Mouse (Mus musculus) large intestine, adult 2 months (tissue): ENCODE measurements around the gene Ccnt2. TPM values are rescaled to one million over a fixed set of nuclear protein-coding genes. Genes with fewer than 3 reads are reported as not detected.
"Not testable (repeated sequence)": the region's sequence is repeated elsewhere in the genome, so short reads cannot be mapped to it uniquely, and the experiment has no call there.

ENCODE experiments used
- DNase-seq: peaks from one replicate; pipeline ENCODE4 v3.0.0-alpha.2; 2012; ENCODE audit warnings: low read depth, low spot score
- WGBS: fragments of 180-500 bp; shearing (Covaris S2); methylation state at CpG from one replicate; pipeline ENCODE4 v1.1.7; 2018; 5-methylcytosine and 5-hydroxymethylcytosine counted together
- polyA plus RNA-seq: library from polyadenylated mRNA; depleted of rRNA; stranded (reverse); fragments of >200 nt; gene quantifications from 2 replicates; pipeline ENCODE4 v1.2.3, GENCODE M21; 2012; rRNA removed

The Ccnt2 gene
- 8.4 and 21.3 TPM in 2 replicates for polyA plus RNA-seq

GRCm38 (mm10) chr1:127773803-127774500, at the start of gene Ccnt2:
TSS of gene Ccnt2 (plus strand) at chr1:127774164.
- peak; percentile 99 for DNase-seq
- WGBS, result under 1% methylated on average over 63 of the region's 63 CpGs

- WGBS, result 54% methylated on average over 4 of the region's 4 CpGs
- DNase-seq, result no peak
Measured at GRCm38 (mm10) chr1:127729096-127729495, 44.9 kb upstream of the Ccnt2 start, which contains the start of gene Acmsd. TSS of gene Acmsd (plus strand) at chr1:127729413.

- WGBS, result 43% methylated on average over 3 of the region's 3 CpGs
- no peak for DNase-seq
Measured at GRCm38 (mm10) chr1:127731086-127731485, 42.9 kb upstream of the Ccnt2 start.

- no peak for DNase-seq
Measured at GRCm38 (mm10) chr1:127732435-127732834, 41.5 kb upstream of the Ccnt2 start.

GRCm38 (mm10) chr1:127732841-127733240, 41.1 kb upstream of the Ccnt2 start:
- no peak for DNase-seq
- WGBS, result 58% methylated on average over 3 of the region's 3 CpGs

More at GRCm38 (mm10) chr1:127732435-127732834, 41.5 kb upstream of the Ccnt2 start:
- 80% methylated on average over 3 of the region's 3 CpGs for WGBS

DNA sequence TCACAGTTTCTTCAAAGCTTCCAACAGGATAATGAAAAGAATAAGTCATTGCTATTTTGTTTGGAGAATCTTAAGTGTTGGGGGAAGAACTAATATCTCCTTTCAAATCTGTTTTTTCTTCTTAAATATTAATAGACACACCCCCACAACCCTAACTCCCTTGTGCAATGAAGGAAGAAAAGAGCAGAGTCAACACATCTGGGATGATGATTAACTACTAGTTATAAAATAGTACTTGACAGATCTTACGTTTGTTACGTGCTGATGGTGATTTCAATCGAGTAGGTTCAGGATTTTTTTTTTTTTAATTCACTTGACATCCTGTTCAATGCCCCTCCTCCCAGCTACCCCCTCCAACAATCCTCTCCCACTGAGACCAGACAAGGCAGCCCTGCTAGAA, 38.6 kb upstream of the Ccnt2 start:
- no peak for DNase-seq
- WGBS, result 23% methylated on average over 3 of the region's 3 CpGs

DNA sequence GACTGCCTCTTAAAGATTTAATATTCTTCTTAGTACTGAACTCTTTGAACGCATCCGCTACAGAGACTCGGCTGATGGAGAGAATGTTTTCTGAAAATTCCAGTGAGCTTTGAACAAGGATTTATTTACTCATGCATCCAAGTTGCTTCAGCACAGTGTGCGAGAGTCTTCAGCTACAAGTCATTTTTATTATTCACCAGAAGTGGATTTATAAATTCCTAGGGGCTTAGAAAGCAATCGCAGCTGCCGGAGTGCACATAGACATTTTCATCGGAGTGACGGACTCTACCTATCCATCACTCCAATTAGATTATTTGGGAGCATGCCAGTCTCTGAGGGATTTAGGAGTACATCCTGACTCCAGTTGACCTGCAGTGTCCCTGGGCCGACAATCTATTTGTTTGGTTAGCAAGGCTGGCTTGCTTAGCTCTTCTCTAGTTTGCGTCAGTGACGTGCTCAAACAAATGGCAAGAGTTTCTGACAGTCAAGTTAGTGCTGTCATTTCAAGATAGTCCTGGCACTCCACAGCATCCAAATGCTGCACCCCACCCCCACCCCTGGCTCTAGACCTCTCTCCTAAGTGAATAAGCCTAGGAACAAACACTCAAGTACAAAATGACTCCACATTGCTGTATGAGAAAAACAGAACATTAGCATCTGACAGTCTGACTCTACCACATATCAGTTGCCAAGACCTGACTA, 23.4 kb upstream of the Ccnt2 start:
- DNase-seq, result no peak
- 51% methylated on average over 11 of the region's 11 CpGs for WGBS

DNA sequence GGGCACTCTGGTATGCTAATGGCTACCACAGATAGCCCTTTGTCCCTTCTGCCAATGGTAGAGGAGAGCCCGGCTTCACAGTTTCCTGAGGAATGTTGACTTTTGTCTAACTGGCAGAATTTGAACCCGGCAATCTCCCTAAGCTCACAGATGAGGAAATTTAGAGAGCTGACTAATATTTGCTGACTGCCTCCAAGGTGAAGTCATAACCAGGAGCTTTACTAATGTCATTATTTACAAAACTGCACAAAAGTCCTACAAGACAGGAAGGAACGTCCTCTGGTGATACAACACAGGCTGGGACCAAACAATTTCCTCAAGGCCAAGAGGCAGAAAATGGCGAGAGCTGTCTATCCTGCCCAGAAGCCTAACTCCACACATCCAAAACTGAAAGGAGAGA, 18.2 kb upstream of the Ccnt2 start:
- WGBS, result 15% methylated on average over 4 of the region's 4 CpGs
- no peak for DNase-seq

DNA sequence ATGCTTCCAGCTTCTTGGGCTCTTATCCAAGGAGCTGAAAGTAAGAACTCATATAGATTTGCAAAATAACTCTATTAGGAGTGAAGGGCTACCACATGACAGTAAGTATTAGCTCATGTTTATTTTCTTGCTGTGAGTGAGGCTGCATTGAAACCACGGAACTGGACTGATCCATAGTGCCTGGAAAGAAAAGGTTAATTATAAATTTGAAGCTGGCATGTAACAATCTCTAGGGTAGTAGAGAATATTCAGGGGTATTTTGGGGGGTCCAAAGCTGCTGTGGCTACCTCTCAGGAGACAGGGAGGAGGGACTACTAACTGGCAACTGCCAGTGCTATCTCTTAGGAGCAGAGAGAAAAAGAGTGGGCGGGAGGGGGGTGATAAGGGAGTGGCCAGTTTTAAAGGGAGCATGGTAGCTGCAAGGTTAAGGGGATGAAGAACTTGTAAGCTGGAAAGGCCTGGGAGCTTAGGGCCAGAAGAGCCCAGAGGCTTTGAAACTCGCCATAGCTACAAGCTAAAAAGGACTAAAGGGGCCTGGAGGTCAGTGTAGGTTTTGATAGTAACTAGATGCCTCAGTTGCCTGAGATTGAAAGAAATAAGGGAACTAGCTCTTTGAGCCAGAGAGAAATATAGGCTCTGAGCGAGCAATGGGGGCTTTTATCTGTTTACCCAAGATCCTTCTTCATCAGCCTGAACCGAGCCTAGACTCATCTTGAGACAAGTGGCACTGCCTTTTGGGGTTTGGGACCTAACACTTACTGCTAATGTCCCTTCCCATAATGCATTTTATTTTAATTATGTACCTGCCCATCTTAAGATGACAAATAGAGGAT, 17.4 kb upstream of the Ccnt2 start:
- WGBS, result 76% methylated on average over 5 of the region's 5 CpGs
- DNase-seq, result no peak

GRCm38 (mm10) chr1:127757164-127757545, 16.8 kb upstream of the Ccnt2 start:
- DNase-seq, result not testable (repeated sequence)
- WGBS, result 94% methylated on average over 3 of the region's 3 CpGs

- DNase-seq, result no peak
- 70% methylated on average over 2 of the region's 2 CpGs for WGBS
Measured at GRCm38 (mm10) chr1:127765468-127765867, 8.5 kb upstream of the Ccnt2 start.

GRCm38 (mm10) chr1:127766741-127767140, 7.2 kb upstream of the Ccnt2 start:
- DNase-seq, result no peak
- 80% methylated on average over 2 of the region's 2 CpGs for WGBS

DNA sequence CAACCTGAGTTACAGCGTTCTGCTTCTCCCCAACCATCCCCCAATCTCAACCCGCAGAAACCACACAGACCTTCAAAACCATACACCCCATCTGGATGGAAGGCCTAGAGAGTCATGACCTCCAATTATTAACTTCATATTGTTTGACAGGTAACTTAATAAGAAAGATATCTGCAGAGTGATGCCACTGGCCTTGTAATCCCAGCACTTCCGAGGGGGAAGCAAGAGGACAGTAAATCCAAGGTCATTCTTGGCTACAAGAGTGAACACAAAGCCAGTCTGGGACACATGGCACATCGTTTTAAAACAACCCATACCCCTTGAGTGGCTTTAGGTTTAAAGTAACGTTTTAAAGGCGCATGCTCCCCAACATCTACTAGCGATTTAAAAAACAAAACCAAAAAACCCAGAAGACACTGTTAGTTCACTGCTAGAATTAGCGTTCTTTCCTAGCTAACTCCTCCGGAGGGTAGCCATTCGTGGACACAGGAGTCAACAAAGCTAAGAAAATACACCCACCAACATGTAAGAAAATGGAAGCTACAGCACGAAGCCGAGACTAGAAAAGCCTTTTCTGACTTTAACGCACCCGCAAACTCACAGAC, 664 bp upstream of the Ccnt2 start:
- WGBS, result 1% methylated on average over 14 of the region's 14 CpGs
- no peak for DNase-seq

- WGBS, result under 1% methylated on average over 31 of the region's 31 CpGs
- DNase-seq, result peak; percentile 18
Measured at GRCm38 (mm10) chr1:127774501-127774880, 527 bp downstream of the Ccnt2 start.

DNA sequence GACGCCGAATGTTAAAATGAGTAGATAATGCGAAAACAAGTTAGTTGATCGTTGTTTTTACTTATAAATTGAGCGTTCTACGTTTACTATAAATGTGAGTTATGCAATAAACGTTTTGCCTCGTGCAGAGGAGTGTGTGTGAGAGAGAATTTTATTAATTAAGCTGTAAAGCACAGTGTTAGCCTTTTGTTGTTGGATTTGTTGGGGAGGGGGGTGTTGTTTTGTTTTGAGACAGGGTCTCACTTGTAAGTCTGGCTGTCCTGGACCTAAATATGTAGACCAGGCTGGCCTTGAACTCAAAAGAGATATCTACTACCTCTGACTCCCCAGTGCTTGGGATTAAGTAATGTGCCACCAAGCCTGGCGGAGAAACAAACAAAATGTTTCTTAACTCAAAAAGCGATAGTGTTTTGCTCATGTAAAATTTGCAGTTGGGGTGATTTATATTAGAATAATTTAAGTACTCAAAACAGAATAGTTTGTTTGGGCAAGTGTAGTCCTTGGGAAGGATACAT, 1.3 kb downstream of the Ccnt2 start:
- no peak for DNase-seq
- 4% methylated on average over 10 of the region's 10 CpGs for WGBS

DNA sequence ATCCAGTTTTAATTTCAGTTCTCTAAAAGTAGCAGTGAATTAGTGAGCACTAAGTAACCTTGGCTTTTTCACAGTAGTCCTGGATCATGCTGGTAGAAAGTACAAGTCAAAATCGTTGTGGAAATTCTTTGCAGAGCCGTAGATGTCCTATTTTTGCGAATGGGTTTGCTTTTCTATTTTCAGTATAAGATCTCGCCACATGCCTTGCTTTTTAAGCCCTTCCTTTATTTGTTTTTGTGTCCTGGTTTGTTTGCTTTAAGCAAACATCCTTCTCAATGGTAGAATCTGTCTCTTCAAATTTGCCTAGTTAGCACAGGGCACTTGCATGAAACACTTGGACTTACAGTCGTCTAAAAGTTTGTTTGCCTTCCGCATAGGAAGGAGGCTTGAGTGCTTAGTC, 2.3 kb downstream of the Ccnt2 start:
- WGBS, result 12% methylated on average over 6 of the region's 6 CpGs
- peak; percentile 16 for DNase-seq

- WGBS, result 89% methylated on average over 3 of the region's 3 CpGs
- DNase-seq, result no peak
Measured at GRCm38 (mm10) chr1:127778611-127779010, 4.6 kb downstream of the Ccnt2 start.

DNA sequence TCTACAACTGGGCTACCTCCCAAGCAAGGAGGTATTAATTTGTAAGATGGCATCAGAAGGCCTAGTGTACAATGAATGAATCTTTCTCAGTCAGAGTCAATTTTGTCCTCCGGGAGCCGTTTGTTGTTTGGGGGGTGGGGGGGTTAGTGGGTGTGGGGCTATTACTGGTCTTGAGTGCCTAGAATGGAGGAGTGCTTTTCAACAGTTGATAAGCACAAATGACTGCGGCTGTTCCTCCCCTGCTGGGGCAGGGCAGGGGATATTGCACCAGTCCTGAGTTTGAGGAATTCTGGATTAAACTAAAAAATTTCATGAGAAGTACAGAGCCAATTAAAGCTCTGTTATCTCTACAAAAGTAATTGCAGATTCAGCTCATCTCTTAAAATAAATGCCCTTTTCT, 6.2 kb downstream of the Ccnt2 start:
- WGBS, result 26% methylated on average over 3 of the region's 3 CpGs
- no peak for DNase-seq

- no peak for DNase-seq
- WGBS, result 58% methylated on average over 2 of the region's 2 CpGs
Measured at GRCm38 (mm10) chr1:127780849-127781248, 6.9 kb downstream of the Ccnt2 start.

- no peak for DNase-seq
Measured at GRCm38 (mm10) chr1:127783862-127784261, 9.9 kb downstream of the Ccnt2 start.
